Mouse (Mus musculus): ENCODE measurements around the gene Spi1. TPM values are rescaled to one million over a fixed set of nuclear protein-coding genes. Genes with fewer than 3 reads are reported as not detected.
A peak's percentile ranks its signal among the peaks of the same experiment; 100 is the strongest.
"Not testable (repeated sequence)": the region's sequence is repeated elsewhere in the genome, so short reads cannot be mapped to it uniquely, and the experiment has no call there.

Gene Spi1
- total RNA-seq, 2 experiments from 2014 or later = 2.8 to 4.0 TPM

DNA sequence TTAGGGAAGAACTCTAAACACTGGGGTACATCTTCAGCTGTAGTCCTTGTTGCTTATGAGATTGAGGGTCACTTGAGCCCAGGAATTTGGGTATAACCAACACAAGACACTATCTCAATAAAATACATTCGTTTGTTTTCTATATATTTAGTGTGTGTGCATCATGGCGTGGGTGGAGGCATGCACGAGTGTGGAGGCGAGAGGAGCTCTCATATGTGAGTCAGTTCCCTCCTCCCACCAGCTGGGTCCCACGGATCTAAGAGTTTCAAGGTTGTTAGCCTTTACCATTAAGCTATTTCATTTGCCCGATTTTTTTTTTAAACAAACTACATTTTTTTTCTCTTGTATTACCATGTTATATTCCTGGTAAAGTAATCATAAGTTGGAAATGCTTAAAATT lies 8.6 kb downstream of the Spi1 start:
- DNase-seq (ENCODE audit: low spot score in 2 of 2) = no peak

DNA sequence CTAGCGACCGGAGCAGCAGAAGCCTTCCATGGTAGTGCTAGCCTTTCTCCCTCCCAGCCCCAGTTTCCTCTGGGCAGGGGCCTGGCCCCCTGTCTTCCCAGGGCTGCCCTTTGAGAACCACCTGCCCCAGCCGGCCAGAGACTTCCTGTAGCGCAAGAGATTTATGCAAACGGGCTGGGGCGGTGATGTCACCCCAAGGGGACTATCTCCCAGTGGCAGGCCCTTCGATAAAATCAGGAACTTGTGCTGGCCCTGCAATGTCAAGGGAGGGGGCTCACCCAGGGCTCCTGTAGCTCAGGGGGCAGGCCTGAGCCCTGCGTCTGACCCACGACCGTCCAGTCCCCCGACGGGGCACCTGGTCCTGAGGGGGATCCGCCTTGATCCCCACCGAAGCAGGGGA lies 14.3 kb downstream of the Spi1 start:
- no peak for DNase-seq (ENCODE audit: low spot score in 2 of 2)

DNA sequence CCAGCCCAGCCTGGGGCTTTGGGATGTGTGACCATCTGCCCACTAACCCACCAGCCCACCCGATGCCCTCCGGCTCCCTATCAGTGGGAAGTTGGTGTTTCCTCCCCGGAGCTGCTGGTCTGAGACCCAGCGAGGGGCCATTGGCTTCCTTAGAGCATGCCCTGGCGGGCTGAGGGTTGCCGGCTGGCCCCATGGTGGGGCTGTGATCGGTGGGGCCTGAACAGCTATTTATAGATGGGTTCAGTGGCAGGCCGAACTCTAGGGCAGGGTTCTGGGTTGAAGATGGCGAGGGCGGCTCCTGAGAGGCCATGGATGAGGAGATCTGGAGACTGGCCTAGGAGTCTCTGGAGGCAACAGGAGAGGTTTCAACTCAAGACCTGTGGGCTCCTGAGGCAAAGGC lies 14.8 kb downstream of the Spi1 start:
- DNase-seq (ENCODE audit: low spot score in 2 of 2) = no peak

DNA sequence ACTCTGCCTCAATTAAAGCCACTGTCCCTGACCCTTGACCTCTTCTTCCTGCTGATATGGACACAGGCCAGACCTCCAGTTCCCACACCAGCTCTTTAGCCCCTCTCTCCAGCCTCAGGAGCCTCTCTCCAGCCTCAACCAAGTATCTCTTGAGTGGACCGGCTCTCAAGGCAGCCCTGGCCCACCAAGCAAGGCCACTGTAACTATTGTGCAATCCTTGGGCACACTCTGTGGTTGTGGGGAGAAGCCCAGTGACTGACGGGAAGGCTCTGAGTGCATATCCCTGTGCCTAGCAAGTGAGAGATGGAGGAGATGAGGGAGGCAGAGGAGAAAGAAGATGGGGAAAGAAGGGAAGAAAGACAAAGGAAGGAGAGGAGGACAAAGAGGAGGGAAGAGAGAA lies 16.0 kb downstream of the Spi1 start:
- no peak for DNase-seq (ENCODE audit: low spot score in 2 of 2)

DNA sequence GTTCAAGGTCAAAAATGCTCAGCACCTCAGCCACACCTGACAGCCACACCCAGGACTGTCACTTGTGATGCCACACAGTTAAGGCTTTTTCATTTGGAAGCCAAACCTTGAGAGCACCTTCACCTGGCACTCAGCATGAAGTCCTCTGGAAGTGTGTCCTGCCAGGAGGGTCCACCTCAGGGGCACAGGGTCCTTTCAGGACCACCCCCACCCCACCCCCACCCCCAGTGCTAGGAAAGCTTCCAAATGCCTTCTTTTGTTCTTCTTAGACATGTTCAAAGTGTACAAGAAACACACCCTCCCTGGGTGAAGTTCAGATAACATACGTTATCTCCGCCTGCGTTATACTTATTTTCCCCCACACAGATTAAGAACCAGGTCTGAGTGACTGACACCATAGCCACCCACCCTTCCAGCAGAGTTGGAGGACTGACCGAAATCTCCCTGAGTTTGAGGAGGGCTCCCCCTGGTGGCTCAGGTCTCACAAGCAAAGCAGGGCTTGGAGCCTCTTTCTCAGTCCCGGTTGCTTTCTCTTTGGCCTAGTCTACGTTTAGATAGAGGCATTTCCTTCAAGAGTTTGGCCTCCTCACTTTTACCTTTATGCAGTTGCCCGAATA lies 19.0 kb downstream of the Spi1 start:
- peak; percentile 77 to 94 for DNase-seq (ENCODE audit: low spot score in 2 of 2)

DNA sequence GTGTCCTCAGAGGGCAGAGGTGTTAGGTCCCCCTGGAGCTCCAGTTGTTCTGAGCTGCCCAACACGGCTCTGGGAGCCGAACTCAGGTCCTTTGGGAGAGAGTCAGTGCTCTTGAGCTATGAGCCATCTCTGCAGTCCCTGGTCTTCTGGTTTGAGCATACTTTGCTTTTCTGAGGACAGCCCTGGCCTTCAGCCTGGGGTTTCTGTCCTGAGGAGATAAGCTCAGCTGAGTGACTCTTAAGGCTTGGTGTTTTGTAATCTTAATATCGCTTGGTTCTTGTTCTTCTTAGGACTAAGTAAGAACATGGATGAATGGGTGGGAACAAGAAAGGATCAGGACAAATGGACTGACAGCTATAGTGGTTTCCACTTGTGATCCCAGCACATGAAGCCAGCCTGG lies 26.0 kb downstream of the Spi1 start:
- DNase-seq (ENCODE audit: low spot score in 2 of 2) = no peak

DNA sequence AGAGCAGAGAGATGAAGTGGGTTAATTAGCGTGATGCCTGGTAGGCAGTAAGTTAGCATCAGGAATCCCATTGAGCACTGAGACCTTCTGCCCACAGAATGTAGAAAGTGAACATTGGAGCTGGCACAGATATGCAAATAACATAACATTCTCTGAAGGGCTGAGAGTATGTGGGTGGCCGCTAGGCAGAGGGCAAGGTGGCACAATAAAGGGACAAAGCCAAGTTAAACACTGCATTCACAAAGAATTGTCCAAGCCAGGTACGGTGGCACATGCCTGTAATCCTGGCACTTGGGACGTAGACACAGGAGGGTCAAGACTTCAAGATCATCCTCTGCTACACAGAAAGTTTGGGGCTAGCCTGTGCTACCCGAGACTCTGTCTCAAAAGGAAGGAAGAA lies 27.1 kb downstream of the Spi1 start:
- DNase-seq (ENCODE audit: low spot score in 2 of 2) = no peak

DNA sequence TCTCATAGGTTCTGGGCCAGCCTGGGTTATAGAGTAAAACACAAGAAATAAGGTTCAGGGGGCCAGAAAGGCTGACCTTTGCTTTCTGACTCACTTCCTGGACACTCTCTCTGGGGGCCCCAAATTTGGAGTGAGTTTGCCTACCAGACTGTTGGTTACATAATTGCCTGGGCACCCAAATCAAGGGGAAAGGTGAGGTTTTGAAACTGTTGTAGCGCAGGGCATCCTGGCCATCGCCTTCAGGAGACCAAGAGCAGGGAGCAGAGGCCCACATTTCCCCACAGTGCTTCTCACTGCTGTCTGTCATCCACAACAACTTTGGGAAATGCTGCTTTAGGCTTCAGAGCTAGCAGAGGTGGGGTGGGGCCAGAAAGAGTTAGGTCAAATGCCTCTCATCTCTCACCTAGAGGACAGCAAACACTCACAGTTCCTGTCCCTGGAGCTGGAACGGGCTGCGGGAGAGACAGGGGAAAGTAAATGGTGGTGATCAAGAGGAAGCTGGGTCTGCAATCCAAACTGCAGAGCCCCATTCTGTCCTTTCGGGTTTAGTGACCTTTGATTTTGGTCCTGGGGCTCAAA lies 27.7 kb downstream of the Spi1 start:
- no peak for DNase-seq (ENCODE audit: low spot score in 2 of 2)

DNA sequence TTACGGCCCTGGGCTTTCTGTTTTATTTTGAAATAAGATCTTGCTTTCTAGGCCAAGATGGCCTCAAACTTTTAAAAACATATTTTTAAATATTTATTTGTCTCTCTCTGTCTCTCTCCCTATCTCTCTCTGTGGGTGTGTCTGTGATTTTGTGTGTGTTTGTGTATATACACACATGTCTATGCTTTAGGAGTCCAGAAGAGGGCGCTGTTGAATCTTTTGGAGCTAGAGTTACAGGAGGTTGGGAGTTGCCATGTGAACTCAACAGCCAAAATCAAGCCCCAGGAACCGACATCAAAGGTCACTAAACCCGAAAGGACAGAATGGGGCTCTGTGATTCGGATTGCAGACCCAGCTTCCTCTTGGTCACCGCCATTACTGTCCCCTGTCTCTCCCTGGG lies 28.2 kb downstream of the Spi1 start:
- no peak for DNase-seq (ENCODE audit: low spot score in 2 of 2)

DNA sequence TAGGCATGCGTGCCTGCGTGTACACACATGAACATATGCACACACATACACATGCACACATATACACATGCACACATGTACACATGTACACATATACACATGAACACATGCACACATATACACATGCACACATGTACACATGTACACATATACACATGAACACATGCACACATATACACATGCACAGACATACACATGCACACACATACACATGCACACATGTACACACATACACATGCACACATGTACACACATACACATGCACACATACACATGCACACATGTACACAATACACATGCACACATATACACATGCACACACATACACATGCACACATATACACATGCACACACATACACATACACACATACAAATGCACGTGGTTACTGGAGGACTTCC lies 29.6 kb downstream of the Spi1 start:
- DNase-seq (ENCODE audit: low spot score in 2 of 2) = not testable (repeated sequence)

DNA sequence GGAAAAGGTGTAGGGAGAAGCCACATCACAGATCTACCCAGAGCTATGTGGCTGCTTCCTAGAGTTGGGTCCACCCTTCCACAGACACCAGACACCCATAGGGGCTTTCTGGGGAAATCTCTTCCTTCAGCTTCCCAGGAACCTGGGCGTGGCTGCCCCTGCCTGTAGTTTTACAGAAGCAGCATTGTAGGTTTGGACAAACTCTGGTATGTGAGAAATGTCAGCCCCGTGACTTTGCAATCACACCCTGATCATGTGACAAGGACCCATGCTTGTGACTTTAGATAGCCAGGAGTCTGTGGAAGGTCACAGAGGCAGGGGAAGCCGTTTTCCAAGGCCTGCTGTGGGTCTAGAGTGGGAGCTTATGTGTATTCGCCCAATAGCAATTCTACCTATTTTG lies 30.3 kb downstream of the Spi1 start:
- no peak for DNase-seq (ENCODE audit: low spot score in 2 of 2)

DNA sequence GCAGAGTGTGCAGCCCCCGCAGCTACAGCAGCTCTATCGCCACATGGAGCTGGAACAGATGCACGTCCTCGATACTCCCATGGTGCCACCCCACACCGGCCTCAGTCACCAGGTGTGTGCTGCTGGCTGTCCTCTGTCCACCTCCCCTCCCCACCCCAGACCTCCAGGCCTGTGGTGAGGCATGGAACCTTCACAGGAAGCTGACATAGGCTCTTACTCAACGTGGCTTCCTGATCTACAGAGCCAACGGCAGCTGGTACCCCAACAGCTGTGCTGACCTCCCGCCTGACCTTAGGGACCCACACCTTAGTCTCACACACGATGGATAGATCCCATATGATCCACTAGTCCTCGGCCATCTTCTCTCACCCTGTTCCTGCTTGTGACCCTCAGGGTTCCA lies 31.1 kb downstream of the Spi1 start:
- DNase-seq (ENCODE audit: low spot score in 2 of 2) = no peak

DNA sequence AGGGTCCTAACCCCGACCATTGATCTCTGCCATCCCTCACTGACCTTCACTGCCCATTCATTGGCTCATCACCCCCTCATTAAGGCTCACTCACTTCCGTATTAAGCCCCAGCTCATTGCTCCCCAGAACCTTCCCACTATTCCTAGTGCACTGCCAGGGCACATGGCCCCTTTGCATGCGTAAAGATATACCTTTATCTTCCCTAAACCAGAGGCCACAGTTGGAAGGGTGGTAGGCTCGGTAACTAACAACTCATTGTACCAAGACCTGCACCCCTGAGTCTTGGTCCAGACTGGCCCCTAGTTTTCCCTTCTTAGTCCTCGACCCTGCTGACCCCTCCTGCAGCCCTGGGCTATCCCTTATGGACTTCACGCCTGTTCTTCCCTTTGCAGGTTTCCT lies 31.7 kb downstream of the Spi1 start:
- no peak for DNase-seq (ENCODE audit: low spot score in 2 of 2)

DNA sequence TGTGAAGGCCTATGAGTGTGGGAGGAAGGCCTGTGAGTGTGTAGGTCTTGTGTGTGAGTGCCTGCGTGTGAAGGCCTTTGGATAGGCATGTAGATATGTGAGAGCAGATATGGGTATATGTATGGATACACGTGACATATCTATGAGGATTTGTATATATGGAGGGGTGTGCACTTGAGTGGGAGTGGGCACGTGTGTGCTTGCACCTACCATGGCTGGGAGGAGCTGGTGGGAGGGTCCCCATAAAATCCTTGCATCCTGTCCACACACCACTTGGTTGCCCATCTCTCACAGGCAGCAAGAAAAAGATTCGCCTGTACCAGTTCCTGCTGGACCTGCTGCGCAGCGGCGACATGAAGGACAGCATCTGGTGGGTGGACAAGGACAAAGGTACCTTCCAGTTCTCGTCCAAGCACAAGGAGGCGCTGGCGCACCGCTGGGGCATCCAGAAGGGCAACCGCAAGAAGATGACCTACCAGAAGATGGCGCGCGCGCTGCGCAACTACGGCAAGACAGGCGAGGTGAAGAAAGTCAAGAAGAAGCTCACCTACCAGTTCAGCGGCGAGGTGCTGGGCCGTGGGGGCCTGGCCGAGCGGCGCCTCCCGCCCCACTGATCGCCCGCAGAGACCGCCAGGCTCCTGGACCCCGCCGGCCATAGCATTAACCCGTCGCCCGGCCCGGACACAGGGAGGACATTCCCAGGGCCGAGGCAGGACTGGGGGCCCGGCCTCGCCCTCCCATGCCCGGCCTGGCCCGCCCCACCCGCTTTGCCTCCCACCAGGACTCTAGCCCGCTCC lies 32.8 kb downstream of the Spi1 start:
- DNase-seq (ENCODE audit: low spot score in 2 of 2) = peak; percentile 82 to 95

DNA sequence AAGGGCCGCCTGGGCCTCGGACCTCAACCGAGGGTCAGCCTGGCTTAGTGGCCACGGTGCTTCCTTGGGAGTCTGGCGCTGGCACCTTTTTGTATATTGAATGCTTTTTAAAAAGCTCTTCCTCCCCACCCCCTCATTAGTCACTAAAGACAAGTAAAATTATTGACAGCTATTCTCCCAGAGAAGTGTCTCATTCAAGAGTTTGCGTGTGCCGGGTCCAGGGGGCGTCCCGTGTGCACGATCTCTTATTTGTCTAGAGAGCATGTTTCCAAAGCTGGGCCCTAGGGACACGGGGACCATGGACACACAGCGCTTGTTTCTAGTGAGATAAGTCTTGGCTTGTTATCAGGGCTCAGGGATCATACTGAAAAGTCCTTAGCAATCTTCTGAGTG lies 33.4 kb downstream of the Spi1 start:
- no peak for DNase-seq (ENCODE audit: low spot score in 2 of 2)

DNA sequence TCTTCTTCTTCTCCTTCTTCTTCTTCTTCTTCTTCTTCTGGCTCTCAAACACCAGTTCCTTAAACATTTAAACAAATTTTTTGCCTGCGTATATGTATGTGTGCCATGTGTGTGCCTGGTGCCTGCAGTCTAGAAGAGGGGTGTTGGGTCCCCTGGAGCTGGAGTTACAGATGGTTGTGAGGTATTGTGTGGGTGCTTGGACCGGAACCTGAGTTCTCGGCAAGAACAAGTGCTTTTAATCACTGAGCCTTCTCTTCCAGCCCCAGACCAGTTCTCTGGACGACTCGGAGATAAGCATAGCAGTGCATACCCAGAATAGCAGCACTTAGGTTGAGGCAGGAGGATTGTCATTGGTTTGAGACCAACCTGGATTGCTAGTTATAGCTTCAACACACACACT lies 34.7 kb downstream of the Spi1 start:
- peak in 1 of 2 experiments; percentile 32 for DNase-seq (ENCODE audit: low spot score in 2 of 2)

DNA sequence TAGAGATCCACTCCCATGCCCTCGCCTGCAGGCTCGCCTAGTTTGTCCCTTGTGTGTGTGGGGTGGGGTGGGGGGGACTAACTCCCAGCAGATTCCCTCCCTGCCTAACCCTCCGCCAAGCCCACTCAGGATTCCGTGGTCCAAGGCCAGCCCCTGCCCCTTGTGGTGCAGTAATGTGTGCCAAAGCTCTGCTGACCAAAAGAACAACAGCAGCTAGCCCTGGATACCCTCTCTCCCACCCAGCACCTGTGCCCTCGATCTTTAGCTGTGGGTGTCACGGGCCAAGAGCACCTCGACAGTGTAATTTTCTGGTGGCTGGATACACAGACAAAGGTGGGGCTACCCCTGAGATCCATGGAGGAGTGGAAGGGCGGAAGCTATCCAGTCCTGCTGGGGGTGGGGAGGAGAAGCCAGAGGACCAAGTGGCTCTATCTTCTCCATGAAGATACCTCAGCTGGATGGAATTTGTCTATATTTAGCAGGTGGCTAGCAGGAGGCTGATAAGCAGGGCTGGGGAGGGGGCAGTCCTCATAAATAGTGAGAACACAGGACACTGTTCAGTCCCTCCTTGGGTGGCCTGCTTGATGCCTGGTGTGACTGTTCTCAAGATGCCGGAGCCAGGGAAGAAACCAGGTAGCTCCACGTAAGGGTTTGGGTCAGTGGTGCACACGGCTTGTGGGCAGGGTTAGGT lies 35.5 kb downstream of the Spi1 start, which contains the start of gene Mybpc3:
Mybpc3 (plus strand) TSS at position 560 of the 691 bp plus-strand sequence.
- DNase-seq (ENCODE audit: low spot score in 2 of 2) = no peak

DNA sequence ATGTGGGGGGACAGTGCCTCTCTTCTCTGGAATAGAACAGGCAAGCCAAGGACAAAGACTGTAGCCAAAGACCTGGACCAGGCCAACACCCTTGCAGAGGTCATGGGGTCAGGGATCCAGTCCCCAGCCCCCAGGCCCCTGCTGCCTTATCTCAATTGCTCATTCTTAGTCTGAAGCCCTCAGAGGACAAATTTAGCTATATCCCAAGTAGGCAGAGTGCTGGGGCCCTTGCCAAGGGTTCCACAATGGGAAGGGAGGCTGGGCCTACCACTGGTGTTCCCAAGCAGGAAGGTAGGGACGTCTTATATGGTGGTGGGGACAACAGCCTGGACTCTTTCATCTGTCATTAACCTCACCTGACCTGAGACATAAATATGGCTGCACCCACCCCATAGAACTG lies 36.5 kb downstream of the Spi1 start:
- no peak for DNase-seq (ENCODE audit: low spot score in 2 of 2)

DNA sequence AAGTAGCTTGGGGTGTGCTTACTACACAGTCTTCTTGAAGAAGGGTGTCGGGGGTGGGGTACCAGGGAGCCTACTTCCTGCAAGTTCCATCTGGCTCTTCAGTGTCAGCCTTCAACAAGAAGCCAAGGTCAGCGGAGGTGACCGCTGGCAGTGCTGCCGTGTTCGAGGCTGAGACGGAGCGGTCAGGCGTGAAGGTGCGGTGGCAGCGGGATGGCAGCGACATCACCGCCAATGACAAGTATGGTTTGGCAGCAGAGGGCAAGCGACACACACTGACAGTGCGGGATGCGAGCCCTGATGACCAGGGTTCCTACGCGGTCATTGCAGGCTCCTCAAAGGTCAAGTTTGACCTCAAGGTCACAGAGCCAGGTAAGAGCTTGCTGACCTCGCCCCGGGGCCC lies 36.9 kb downstream of the Spi1 start:
- DNase-seq (ENCODE audit: low spot score in 2 of 2) = no peak

DNA sequence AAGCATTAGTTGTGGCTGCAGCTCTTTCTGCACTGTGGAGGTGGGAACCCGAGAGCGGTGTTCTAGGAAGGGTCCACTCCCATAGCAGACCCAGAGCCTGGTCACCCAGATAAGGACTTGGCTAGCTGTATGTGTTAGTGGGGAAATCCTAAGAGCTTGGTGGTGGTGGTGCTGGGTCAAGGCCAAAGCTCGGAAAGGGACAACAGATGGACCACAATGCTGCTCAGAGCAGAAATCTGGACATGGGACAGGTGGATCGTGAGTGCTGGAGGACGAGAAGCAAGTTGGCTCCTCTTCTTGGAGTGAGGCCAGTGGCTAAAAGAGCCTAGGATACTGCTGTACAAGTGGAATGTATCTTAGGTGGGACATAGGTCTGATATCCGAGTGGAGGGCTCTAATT lies 37.4 kb downstream of the Spi1 start:
- DNase-seq (ENCODE audit: low spot score in 2 of 2) = no peak

DNA sequence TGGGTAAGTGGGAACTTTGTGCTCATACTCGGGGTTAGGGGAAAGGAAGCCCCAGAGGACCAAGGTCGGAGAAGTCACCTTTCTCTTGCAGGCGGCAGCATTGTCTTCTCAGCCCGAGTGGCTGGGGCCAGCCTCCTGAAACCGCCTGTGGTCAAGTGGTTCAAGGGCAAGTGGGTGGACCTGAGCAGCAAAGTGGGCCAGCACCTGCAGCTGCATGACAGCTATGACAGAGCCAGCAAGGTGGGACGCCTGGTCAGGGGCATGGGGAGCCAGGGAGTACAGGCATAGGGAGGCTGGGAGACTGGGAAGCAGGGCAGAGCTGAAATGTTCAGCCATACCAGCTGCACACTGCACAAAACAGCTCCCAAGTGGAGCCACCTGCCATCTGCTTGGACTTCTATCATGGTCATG lies 38.1 kb downstream of the Spi1 start:
- DNase-seq (ENCODE audit: low spot score in 2 of 2) = no peak

DNA sequence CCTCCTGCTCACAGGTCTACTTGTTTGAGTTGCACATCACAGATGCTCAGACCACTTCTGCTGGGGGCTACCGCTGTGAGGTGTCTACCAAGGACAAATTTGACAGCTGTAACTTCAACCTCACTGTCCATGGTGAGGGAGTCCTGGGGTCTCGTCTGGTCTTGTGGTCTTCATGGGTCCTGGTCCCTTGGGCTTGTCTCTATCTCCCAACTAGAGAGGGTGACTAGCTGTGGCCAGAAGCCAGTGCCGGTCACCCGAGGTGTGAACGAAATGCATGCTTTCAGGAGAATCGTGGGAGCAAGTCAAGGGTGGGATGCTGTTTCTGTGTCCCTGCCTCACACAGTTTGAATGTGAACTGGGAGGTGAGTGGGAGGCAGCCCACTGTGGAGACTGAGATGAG lies 38.8 kb downstream of the Spi1 start:
- DNase-seq (ENCODE audit: low spot score in 2 of 2) = no peak
